Mouse (Mus musculus) limb, embryonic 14.5 days (tissue): Measurements from ENCODE around the gene Spred3. TPM values are rescaled to one million over a fixed set of nuclear protein-coding genes. Genes with fewer than 3 reads are reported as not detected.

ENCODE experiments used
- ATAC-seq: fragments of 200-750 bp; cut with Nextera tagmentation; 2 replicates; pipeline ENCODE4 v1.8.0; 2017; ENCODE audit warnings: low read depth, moderate number of reproducible peaks, moderate TSS enrichment; ENCODE audit not compliant: low FRiP score
- DNase-seq: peaks from one replicate; pipeline ENCODE4 v3.0.0-alpha.2; 2015; ENCODE audit warnings: low spot score
- H3K27ac ChIP-seq: fragments of 300-500 bp; sonication (generic); replicated peaks from 2 replicates; pipeline ENCODE4 v1.5.1; 2014; ENCODE audit warnings: low read depth, mild to moderate bottlenecking, low read length, moderate library complexity, mixed read lengths
- H3K27me3 ChIP-seq: fragments of 300-500 bp; sonication (generic); 2 replicates; pipeline ENCODE4 v1.6.1; 2014; ENCODE audit warnings: low read length, mixed read lengths; ENCODE audit not compliant: control insufficient read depth, insufficient read depth
- H3K36me3 ChIP-seq: fragments of 300-500 bp; sonication (generic); 2 replicates; pipeline ENCODE4 v1.6.1; 2014; ENCODE audit warnings: mild to moderate bottlenecking, low read length, moderate library complexity, mixed read lengths; ENCODE audit not compliant: control insufficient read depth, insufficient read depth
- H3K4me1 ChIP-seq: fragments of 300-500 bp; sonication (generic); 2 replicates; pipeline ENCODE4 v1.6.1; 2014; ENCODE audit warnings: antibody characterized with exemption, low read length, mixed read lengths; ENCODE audit not compliant: control insufficient read depth, insufficient read depth
- H3K4me2 ChIP-seq: fragments of 300-500 bp; sonication (generic); replicated peaks from 2 replicates; pipeline ENCODE4 v1.6.1; 2014; ENCODE audit warnings: low read depth, mild to moderate bottlenecking, low read length, moderate library complexity; ENCODE audit not compliant: severe bottlenecking
- H3K4me3 ChIP-seq: fragments of 300-500 bp; sonication (generic); replicated peaks from 2 replicates; pipeline ENCODE4 v1.5.1; 2014; ENCODE audit warnings: low read length
- H3K9ac ChIP-seq: fragments of 300-500 bp; sonication (generic); 2 replicates; pipeline ENCODE4 v1.6.1; 2014; ENCODE audit warnings: mild to moderate bottlenecking, low read depth, low read length, moderate library complexity; ENCODE audit not compliant: severe bottlenecking
- H3K9me3 ChIP-seq: fragments of 300-500 bp; sonication (generic); 2 replicates; pipeline ENCODE4 v1.6.1; 2016; ENCODE audit warnings: low read length; ENCODE audit not compliant: control insufficient read depth
- POLR2A ChIP-seq: fragments of 200-500 bp; IDR thresholded peaks from 2 replicates; pipeline ENCODE4 v1.8.0; 2012; ENCODE audit warnings: inconsistent platforms, mild to moderate bottlenecking, moderate library complexity, borderline replicate concordance; ENCODE audit not compliant: insufficient read depth, insufficient read length; ENCODE audit errors: extremely low read depth
- WGBS: fragments of 180-500 bp; shearing (Covaris S2); extraction: QIAGEN DNeasy Blood & Tissue Kit; methylation state at CpG from one replicate; pipeline ENCODE4 v1.1.7; 2014; 5-methylcytosine and 5-hydroxymethylcytosine counted together
- polyA plus RNA-seq, 2 experiments: library from polyadenylated mRNA; depleted of rRNA in 1 of 2; stranded (reverse) in 1 of 2; unstranded in 1 of 2; fragments of >200 nt; fragmentation: Nextera tagmentation in 1 of 2; extraction: Ambion mirVana in 1 of 2; gene quantifications; 2 replicates each; pipeline versions ENCODE4 v1.2.1 to v1.2.3; 2012 to 2014

The Spred3 gene
- polyA plus RNA-seq, 2 experiments: 3.5 to 14.2 TPM

DNA sequence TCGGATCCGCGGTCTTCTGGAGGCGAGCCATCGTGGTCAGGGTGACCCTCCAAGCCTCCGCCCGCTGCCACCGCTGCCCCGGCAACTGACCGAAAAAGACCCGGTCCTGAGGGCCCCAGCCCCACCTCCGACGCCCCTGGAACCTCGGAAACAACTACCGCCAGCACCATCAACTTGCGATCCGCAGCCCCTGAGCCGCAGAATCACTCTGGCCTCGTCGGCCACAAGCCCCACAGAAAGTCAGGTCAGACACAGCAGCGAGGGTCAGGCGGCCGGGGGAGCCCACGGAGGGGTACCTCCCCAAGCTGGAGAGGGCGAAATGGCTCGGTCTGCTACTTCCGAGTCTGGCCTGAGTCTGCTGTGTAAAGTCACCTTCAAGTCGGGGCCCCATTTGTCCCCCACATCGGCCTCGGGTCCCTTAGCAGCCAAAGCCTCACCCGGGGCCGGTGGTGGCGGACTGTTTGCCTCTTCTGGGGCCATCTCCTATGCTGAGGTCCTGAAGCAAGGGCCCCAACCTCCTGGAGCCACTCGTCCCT, 1.4 kb upstream of the Spred3 start:
- Histone ChIP-seq H3K4me1 (peaks cover 20% of the 10 kb centered on the region), H3K27me3 (peaks cover 34% of the 10 kb centered on the region)
- DNase-seq: no peak

DNA sequence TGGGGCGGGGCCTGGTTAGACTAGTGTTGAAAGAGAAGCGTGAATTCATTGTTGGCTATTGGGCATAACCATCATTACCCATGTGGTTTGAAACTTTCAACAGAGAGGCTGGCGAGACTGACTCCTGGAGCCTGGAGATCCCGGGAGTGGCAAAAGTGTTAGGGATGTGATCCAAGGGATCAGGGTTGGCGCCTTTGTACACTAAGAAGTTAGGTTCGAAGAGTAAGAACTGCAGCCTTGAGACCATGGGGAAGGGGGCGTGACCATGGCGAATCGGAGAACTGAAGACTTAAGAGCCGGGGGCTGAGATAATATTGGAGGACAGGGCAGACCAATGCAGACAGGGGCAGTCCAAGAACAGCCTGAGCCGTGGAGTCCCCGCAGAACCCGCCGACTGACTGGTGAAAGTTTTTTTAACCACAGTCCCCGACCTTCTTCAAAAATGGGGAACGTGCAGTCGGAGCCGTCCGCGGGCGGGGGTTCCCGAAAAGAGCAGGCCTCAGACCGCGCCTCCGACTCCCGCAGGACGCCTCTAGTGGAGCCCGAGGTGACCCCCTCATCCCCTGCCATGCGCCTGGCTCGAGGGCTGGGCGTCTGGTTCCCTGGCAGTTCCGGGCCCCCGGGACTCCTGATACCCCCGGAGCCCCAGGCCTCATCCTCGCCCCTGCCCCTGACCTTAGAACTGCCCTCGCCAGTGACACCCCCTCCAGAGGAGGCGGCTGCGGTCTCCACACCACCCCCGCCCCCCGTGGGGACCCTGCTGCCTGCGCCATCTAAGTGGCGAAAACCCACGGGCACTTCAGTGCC, 747 bp upstream of the Spred3 start:
- Histone ChIP-seq H3K27ac (no peak overlapping the region), H3K9me3 (no peaks in the 10 kb centered on the region), H3K4me2 (peak overlapping the region; percentile 86), H3K36me3 (peaks cover 31% of the 10 kb centered on the region), H3K4me1 (peaks cover 20% of the 10 kb centered on the region), H3K9ac (peak overlapping the region; percentile 41), H3K4me3 (peak overlapping the region; percentile 66), H3K27me3 (peaks cover 34% of the 10 kb centered on the region)
- 4% methylated on average over 37 of the region's 43 CpGs for WGBS
- no peak for TF ChIP-seq POLR2A
- no peak for ATAC-seq
- DNase-seq: peak; percentile 53

More for the DNA sequence above, 1.4 kb upstream of the Spred3 start:
- 5% methylated on average over 30 of the region's 34 CpGs for WGBS
- H3K4me2 ChIP-seq: peak overlapping the region; percentile 86
- no peak for ATAC-seq
- H3K36me3 ChIP-seq: peaks cover 38% of the 10 kb centered on the region
- H3K27ac ChIP-seq: no peak overlapping the region
- no peak for TF ChIP-seq POLR2A
- no peaks in the 10 kb centered on the region for H3K9me3 ChIP-seq
- H3K9ac ChIP-seq: peak overlapping the region; percentile 41
- H3K4me3 ChIP-seq: peak overlapping the region; percentile 66

DNA sequence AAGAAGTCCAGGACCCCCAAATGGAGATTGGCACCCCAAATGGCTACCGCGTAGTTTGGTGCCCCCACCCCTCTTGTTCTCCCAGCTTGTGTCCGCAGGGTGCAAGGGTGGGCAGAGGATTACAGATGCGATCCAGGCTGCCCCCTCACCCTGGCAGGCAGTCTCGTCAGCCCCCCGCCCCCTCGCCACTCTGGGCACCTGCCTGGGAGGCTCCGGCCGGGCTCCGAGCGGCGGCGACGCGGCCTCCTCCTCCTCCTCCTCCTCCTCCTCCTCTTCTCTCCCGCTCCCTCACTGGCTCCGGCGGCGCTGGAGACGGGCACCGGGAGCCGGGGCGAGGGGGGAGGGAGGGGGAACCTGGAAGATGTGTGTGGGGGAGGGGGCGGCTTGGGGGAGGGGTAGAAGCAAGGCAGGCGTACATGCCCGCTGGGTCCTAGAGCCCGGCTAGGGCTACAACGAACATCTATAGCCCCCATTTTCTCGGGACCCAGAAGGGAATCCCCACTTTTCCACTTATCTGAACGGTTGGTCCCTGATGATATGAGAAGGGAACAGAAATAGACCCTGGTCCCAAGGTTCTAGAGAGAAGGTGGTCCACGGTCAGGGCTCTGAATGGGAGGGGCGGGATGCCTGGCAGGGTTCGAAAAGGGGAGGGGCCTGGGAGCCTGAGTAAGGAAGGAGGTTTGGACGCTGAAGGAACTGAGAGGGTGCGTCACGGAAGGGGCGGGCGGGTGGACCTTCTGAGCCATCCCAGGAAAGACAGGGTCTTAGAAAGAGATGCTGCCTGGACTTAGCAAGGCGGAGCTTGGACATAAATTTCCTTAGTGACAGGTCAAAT, 763 bp downstream of the Spred3 start:
- Histone ChIP-seq H3K36me3 (peaks cover 24% of the 10 kb centered on the region), H3K27me3 (peaks cover 34% of the 10 kb centered on the region), H3K9me3 (no peaks in the 10 kb centered on the region), H3K4me2 (peak overlapping the region; percentile 86), H3K27ac (0 out of 2 replicates have a peak overlapping the region, but pooled peaks have one; percentile 43), H3K4me1 (peaks cover 20% of the 10 kb centered on the region), H3K9ac (peak overlapping the region; percentile 62), H3K4me3 (peak overlapping the region; percentile 66)
- WGBS: under 1% methylated on average over 30 of the region's 39 CpGs
- ATAC-seq (peak; percentile 89), DNase-seq (peak; percentile 88)
- no peak for TF ChIP-seq POLR2A

DNA sequence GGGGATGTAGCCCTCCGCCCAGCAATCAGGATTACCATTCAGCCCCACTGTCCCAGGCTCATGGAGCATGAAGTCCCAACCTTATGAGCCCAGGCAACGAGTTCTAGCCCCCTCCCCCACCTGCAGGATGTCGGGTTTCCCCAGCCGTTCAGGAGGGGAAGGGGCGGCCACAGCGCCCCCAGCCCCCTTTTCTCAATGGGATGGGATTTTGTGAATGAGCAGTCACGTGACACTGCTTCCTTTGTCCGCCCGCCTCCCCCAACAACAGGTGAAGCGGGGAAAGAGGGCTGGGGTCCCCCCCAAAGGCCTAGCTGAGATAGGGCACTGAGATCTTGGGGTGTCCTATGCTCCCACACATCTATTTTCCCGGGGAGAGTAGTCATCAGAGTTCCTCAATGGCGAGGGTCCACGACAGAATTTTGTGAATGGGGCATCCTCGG, 1.4 kb downstream of the Spred3 start:
- 0% methylated on average over 10 of the region's 14 CpGs for WGBS
- Histone ChIP-seq H3K27ac (0 out of 2 replicates have a peak overlapping the region, but pooled peaks have one; percentile 43), H3K4me2 (peak overlapping the region; percentile 86), H3K4me1 (peaks cover 20% of the 10 kb centered on the region), H3K4me3 (peak overlapping the region; percentile 66), H3K27me3 (peaks cover 32% of the 10 kb centered on the region), H3K36me3 (peaks cover 18% of the 10 kb centered on the region), H3K9ac (peak overlapping the region; percentile 62), H3K9me3 (no peaks in the 10 kb centered on the region)
- ATAC-seq: no peak
- no peak for DNase-seq
- no peak for TF ChIP-seq POLR2A
